ENCODE assay signal across 21 mouse cellular contexts in genomic region chr19:6914540-6914939, GRCm38 (mm10). TPM values are rescaled to one million over a fixed set of nuclear protein-coding genes. Genes with fewer than 3 reads are reported as not detected.
"Had no signal": no experiment of that assay in that cellular context is flagged by ENCODE, and none has a peak within 500 bp of the region (broad histone marks: within the 10 kb centered on the region; RNA-seq: fewer than 3 reads in every experiment).

No protein-coding gene starts in this region.

- H3K4me3 ChIP-seq: layer of hippocampus, adult 2 months; left cerebral cortex, adult 2 months; midbrain, embryonic 12.5 days; midbrain, embryonic 15.5 days; neural tube, embryonic 12.5 days; neural tube, embryonic 15.5 days had no signal

- H3K9me3 ChIP-seq: midbrain, embryonic 12.5 days; midbrain, embryonic 15.5 days; neural tube, embryonic 12.5 days; neural tube, embryonic 15.5 days had no signal

- ATAC-seq: lung, postnatal 0 days; midbrain, embryonic 15.5 days had no signal

- H3K4me2 ChIP-seq: lung, embryonic 14.5 days; midbrain, embryonic 12.5 days; midbrain, embryonic 15.5 days; neural tube, embryonic 12.5 days; neural tube, embryonic 15.5 days had no signal

- H3K27ac ChIP-seq: layer of hippocampus, adult 2 months; left cerebral cortex, adult 2 months; liver, embryonic 14.5 days; macrophage; midbrain, embryonic 12.5 days; midbrain, embryonic 15.5 days; neural tube, embryonic 12.5 days; neural tube, embryonic 15.5 days had no signal

- DNase-seq: kidney, adult 18-20 months; kidney, adult 9 months; kidney, postnatal 14 days; kidney, postnatal 4 days; layer of hippocampus, postnatal 36 days; liver, postnatal 0 days; lung, embryonic 14.5 days; thymus, adult 2 months; thymus, postnatal 14 days; thymus, postnatal 4 days had no signal

- H3K27me3 ChIP-seq: midbrain, embryonic 12.5 days; midbrain, embryonic 15.5 days; neural tube, embryonic 12.5 days; neural tube, embryonic 15.5 days had no signal

- H3K9ac ChIP-seq: liver, postnatal 0 days; lung, embryonic 14.5 days; midbrain, embryonic 12.5 days; midbrain, embryonic 15.5 days; neural tube, embryonic 12.5 days; neural tube, embryonic 15.5 days had no signal

RNA-seq across cellular contexts. Expression of gene Catsperz, which starts 10.6 kb away (rescaled TPM):
- total RNA-seq: megakaryocyte, adult 5-6 weeks had no signal
- polyA plus RNA-seq: macrophage; small intestine, adult 2 months had no signal

RNA-seq across cellular contexts. Expression of gene Kcnk4, which starts 19.8 kb away (rescaled TPM):
- polyA plus RNA-seq: macrophage; small intestine, adult 2 months had no signal
